Mouse (Mus musculus): ENCODE measurements at regions not wholly inside any gene's neighbourhood (a gene's known extent, or its start where the extent isn't known, plus 50 kb on each side); places are given as distances from the start of the nearest gene placed in this dataset.

GRCm38 (mm10) chr12:110183473-110183872 is 95.4 kb upstream of the Dio3 start:
- no peak for DNase-seq (ENCODE audit: low spot score)

- peak; percentile 10 for DNase-seq (ENCODE audit: low spot score)
These were observed 93.5 kb upstream of the Dio3 start for GRCm38 (mm10) chr12:110185399-110185798.

GRCm38 (mm10) chr12:110186381-110186780 is 92.5 kb upstream of the Dio3 start:
- DNase-seq (ENCODE audit: low spot score): peak; percentile 18

- DNase-seq (ENCODE audit: low spot score): peak; percentile 55
These were observed 92.0 kb upstream of the Dio3 start for GRCm38 (mm10) chr12:110186911-110187245.

- peak; percentile 80 for DNase-seq (ENCODE audit: low spot score)
These were observed 91.4 kb upstream of the Dio3 start for GRCm38 (mm10) chr12:110187246-110188135.

- DNase-seq (ENCODE audit: low spot score): peak; percentile 67
These were observed 90.7 kb upstream of the Dio3 start for GRCm38 (mm10) chr12:110188136-110188631.

GRCm38 (mm10) chr12:110188641-110189328 is 90.1 kb upstream of the Dio3 start:
- DNase-seq (ENCODE audit: low spot score): peak; percentile 47

- peak; percentile 78 for DNase-seq (ENCODE audit: low spot score)
These were observed 89.6 kb upstream of the Dio3 start for GRCm38 (mm10) chr12:110189329-110189642.

- no peak for DNase-seq (ENCODE audit: low spot score)
These were observed 86.7 kb upstream of the Dio3 start for GRCm38 (mm10) chr12:110192186-110192585.

GRCm38 (mm10) chr12:110197366-110197765 is 81.5 kb upstream of the Dio3 start:
- DNase-seq (ENCODE audit: low spot score): no peak

- no peak for DNase-seq (ENCODE audit: low spot score)
These were observed 78.4 kb upstream of the Dio3 start for GRCm38 (mm10) chr12:110200471-110200870.

GRCm38 (mm10) chr12:110200887-110201286 is 78.0 kb upstream of the Dio3 start:
- no peak for DNase-seq (ENCODE audit: low spot score)

- no peak for DNase-seq (ENCODE audit: low spot score)
These were observed 75.4 kb upstream of the Dio3 start for GRCm38 (mm10) chr12:110203271-110204014.

- no peak for DNase-seq (ENCODE audit: low spot score)
These were observed 74.5 kb upstream of the Dio3 start for GRCm38 (mm10) chr12:110204246-110204989.

- DNase-seq (ENCODE audit: low spot score): no peak
These were observed 72.6 kb upstream of the Dio3 start for GRCm38 (mm10) chr12:110206271-110206670.

GRCm38 (mm10) chr12:110206812-110207211 is 72.1 kb upstream of the Dio3 start:
- DNase-seq (ENCODE audit: low spot score): peak; percentile 32

- DNase-seq (ENCODE audit: low spot score): no peak
These were observed 71.5 kb upstream of the Dio3 start for GRCm38 (mm10) chr12:110207246-110207852.

- DNase-seq (ENCODE audit: low spot score): no peak
These were observed 66.2 kb upstream of the Dio3 start for GRCm38 (mm10) chr12:110212716-110213115.

- DNase-seq (ENCODE audit: low spot score): peak; percentile 27
These were observed 64.0 kb upstream of the Dio3 start for GRCm38 (mm10) chr12:110214833-110215232.

- no peak for DNase-seq (ENCODE audit: low spot score)
These were observed 63.6 kb upstream of the Dio3 start for GRCm38 (mm10) chr12:110215311-110215710.

- DNase-seq (ENCODE audit: low spot score): no peak
These were observed 59.1 kb upstream of the Dio3 start for GRCm38 (mm10) chr12:110219750-110220149.

Data from embryo, embryonic 10 days (tissue).